Mouse (Mus musculus) layer of hippocampus, postnatal 25 days (tissue): ENCODE data around the gene Dnmt1. TPM values are rescaled to one million over a fixed set of nuclear protein-coding genes. Genes with fewer than 3 reads are reported as not detected.
A peak's percentile ranks its signal among the peaks of the same experiment; 100 is the strongest.

Experiments used
- DNase-seq, 2 experiments: peaks; one replicate each; pipeline ENCODE4 v3.0.0; 2022; ENCODE audit warnings: mixed read lengths in 2 of 2, low spot score in 1 of 2; ENCODE audit errors: extremely low spot score in 1 of 2
- total RNA-seq, 2 experiments: library from RNA; stranded (reverse); gene quantifications; 2 replicates each; pipeline ENCODE4 v1.2.3; 2021

Dnmt1 gene
- total RNA-seq, 2 experiments from 2014 or later = 34.6 to 36.3 TPM

- no peak for DNase-seq
These were observed 70.2 kb downstream of the Dnmt1 start for GRCm38 (mm10) chr9:20889185-20890141.

DNA sequence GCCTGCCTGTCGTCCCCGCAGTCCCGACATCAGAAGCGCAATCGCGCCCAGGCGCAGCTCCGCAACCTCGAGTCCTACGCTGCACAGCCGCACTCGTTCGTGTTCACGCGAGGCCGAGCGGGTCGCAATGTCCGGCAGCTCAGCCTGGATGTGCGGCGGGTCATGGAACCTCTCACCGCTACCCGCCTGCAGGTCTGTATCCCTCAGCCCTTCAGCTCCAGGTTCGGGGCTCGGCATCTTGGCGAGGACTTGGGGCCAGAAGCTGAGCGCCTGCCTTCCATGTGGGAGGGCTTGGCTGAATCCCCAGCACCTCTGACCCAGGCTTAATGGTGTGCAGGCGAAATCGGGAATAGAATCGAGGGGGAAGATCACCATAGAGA lies 71.3 kb downstream of the Dnmt1 start:
- no peak for DNase-seq

GRCm38 (mm10) chr9:20887704-20888385 lies 71.8 kb downstream of the Dnmt1 start, which contains the start of gene Ppan:
Gene Ppan (plus strand): TSS chr9:20888175.
- DNase-seq = peak; percentile 86 to 89

DNA sequence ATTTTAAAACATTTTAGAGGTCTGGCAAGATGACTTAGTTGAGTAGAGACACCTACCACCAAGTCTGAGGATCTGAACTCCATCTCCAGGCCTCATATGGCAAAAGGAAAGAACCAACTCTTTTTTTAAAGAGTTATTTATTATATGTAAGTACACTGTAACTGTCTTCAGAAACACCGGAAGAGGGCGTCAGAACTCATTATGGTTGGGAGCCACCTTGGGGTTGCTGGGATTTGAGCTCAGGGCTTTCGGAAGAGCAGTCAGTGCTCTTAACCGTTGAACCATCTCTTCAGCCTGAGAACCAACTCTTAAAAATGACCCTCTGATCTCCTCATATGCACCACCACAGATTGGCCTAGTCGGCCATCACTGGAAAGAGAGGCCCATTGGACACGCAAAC lies 72.5 kb downstream of the Dnmt1 start:
- no peak for DNase-seq

GRCm38 (mm10) chr9:20886563-20886962 lies 73.1 kb downstream of the Dnmt1 start:
- no peak for DNase-seq

GRCm38 (mm10) chr9:20879097-20879792 lies 80.4 kb downstream of the Dnmt1 start, which contains the start of gene Angptl6:
Gene Angptl6 (minus strand): TSS chr9:20879727.
- DNase-seq = no peak

DNA sequence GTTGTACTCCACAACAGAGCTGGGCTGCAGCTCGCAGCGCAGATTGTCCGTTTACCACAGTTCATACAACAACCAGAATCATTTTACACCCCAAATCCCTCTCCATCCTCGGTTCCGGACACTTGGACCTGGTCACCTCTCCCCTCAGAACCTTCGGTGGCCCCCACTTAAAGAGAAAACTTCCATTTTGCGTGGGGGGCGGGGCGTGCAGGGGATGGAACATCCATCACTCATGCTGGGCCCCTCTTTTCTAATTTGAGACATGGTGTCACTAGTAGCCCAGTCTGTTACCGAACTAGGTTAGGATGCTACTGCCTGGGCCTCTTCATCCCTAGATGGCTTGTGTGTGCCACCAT lies 81.0 kb downstream of the Dnmt1 start:
- DNase-seq = no peak

GRCm38 (mm10) chr9:20878041-20878709 lies 81.5 kb downstream of the Dnmt1 start:
- DNase-seq = peak; percentile 95 to 97

GRCm38 (mm10) chr9:20877118-20878040 lies 82.3 kb downstream of the Dnmt1 start:
- no peak for DNase-seq

DNA sequence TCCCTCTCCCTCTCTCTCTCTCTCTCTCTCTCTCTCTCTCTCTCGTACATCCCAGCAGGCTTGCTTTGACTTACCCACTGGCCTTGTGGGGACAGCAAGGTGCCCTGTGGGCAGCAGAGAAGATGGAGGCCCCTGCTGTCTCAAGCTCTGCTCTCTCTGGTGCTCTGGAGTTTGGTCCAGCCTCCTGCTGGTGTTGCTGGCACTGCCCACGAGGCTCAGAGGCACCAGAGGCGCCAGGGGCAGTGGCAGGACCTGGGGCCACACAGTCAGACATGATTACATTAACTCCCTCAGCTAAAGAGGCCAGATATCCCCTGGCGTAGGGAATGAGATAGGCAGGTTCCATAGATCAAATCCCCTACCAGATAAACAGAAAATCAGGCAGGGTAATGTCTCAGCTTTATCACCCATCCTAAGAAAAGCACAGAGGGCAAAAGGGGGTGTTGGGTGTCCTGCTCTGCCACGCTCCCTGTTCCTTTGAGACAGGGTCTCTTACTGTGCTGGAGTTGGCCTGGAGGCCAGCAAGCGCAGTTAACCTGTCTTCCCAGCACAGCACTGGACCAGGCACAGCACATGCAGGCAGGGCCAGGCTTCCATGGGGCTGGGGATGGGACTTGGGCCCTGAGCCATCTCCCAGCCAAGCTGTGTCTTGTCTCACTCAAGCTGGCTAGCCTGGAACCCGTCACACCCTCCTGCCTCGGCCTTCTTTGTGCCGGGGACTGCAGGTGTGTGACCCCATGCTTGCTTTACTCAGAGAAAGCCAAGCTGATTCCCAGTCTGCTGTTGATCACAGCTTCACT lies 83.2 kb downstream of the Dnmt1 start:
- no peak for DNase-seq

GRCm38 (mm10) chr9:20875021-20875790 lies 84.5 kb downstream of the Dnmt1 start:
- no peak for DNase-seq

DNA sequence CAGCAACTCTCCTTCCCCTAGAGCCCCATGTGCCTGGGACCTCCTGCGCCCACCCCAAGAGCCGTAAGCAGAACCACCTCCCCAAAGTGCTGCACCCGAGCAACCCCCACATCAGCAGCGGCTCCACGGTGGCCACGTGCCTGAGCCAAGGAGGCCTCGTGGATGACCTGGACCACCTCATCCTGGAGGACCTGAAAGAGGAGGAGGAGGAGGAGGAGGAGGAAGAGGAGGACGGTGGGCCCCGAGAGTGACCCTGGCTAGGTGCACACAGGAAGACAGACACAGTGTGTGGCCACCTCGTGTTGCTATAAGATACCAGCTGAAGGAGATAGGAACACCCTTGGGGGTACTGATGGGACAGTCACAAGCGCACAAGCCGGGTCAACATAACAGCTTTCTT lies 86.2 kb downstream of the Dnmt1 start:
- DNase-seq = no peak

DNA sequence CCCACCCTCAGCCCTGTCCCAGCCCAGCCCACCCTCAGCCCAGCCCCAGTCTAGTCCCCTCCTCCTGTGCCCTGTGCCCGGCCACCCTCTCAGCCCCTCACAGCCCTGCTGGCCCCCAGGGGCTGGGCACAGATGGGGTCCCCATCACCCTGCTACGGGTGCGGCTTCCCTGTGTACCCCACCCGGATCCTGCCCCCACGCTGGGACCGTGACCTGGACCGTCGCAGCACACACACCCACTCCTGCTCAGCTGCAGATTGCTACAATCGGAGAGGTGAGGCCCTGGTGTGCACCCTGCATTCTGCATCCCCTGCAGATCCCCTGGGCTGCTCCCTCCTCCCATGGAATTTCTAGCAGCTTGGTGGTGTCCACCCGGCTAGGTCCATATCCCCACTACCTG lies 86.7 kb downstream of the Dnmt1 start:
- no peak for DNase-seq

GRCm38 (mm10) chr9:20870211-20871173 lies 89.2 kb downstream of the Dnmt1 start:
- DNase-seq = no peak

DNA sequence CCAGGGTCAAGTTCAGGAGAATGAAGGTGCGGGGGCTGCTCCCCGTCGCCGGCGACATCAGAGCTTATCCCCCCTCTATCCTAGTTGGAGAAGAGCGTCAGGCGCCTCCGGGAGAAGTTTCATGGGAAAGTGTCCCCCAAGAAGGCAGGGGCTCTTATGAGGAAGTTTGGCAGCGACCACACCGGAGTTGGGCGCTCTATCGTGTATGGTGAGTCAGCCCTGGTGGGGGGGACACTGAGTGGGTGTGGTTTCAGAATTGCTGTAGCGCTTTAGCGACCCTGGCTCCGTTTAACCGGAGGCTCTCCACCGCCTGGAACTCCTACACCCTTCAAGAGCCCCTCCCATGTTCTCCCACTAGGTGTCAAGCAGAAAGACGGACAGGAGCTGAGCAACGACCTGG lies 90.4 kb downstream of the Dnmt1 start:
- no peak for DNase-seq

DNA sequence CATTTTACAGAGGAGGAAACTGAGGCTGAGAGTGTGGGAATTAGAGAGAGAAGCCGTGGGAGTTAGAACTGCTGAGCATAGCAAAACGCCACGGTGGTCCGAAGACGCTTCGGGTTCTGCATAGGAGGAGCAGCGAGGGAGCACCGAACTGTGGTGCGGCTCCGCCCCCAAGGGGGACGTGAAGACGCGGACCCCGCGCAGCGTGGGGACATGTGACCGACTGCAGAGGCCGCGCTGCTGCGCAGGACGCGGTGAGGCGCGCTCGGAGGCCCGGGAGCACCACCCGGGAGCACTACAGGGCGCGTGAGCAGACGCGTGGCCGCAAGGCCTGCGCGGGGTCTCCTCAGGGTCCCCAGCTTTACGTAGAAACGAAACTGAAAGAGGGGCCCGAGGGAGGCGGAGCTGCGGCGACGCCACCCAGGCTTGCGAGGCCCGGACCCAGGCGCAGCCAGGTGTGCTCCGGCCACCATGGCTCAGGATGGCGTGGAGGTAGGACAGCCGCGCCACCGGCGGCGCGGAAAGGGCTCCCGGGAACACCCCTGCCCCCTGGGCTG lies 91.2 kb downstream of the Dnmt1 start, which contains the start of gene A230050P20Rik:
Gene A230050P20Rik, plus strand, starts transcription at position 195 of the 554 bp plus-strand sequence.
- DNase-seq = peak; percentile 64 to 67
